Mouse (Mus musculus): ENCODE measurements around the gene Olfr744. TPM values are rescaled to one million over a fixed set of nuclear protein-coding genes. Genes with fewer than 3 reads are reported as not detected.
"Not testable (repeated sequence)": the region's sequence is repeated elsewhere in the genome, so short reads cannot be mapped to it uniquely, and the experiment has no call there.

Gene Olfr744
- total RNA-seq (2022), result not detected

GRCm38 (mm10) chr14:50614579-50614978 is at the start of gene Olfr744:
Gene Olfr744 (plus strand): TSS chr14:50614879.
- DNase-seq (ENCODE audit: low spot score in 2 of 2), result no peak

- DNase-seq (ENCODE audit: low spot score in 2 of 2), result not testable (repeated sequence)
These were observed 41.6 kb upstream of the Olfr744 start for GRCm38 (mm10) chr14:50573056-50573455.

GRCm38 (mm10) chr14:50639088-50639487 is 24.4 kb downstream of the Olfr744 start, which contains the start of gene Olfr745:
Gene Olfr745 (plus strand): TSS chr14:50639388.
- no peak for DNase-seq (ENCODE audit: low spot score in 2 of 2)

GRCm38 (mm10) chr14:50646783-50647182 is 32.1 kb downstream of the Olfr744 start, which contains the start of gene Olfr746:
Gene Olfr746 (plus strand): TSS chr14:50647083.
- DNase-seq (ENCODE audit: low spot score in 2 of 2), result no peak

Other genes with a start within 250 kb of the Olfr744 start
- gene Olfr736, start 233.7 kb upstream of the Olfr744 start, total RNA-seq (2022), result not detected
- not detected for gene Olfr738, start 207.3 kb upstream of the Olfr744 start, total RNA-seq (2022)
- gene Olfr739, start 196.3 kb upstream of the Olfr744 start, total RNA-seq (2022), result not detected
- gene Olfr740, start 169.3 kb upstream of the Olfr744 start, total RNA-seq (2022), result not detected
- not detected for gene Olfr741, start 142.1 kb upstream of the Olfr744 start, total RNA-seq (2022)
- gene Olfr742, start 111.3 kb upstream of the Olfr744 start, total RNA-seq (2022), result not detected
- gene Olfr743, start 93.0 kb upstream of the Olfr744 start, total RNA-seq (2022), result not detected
- gene Olfr745, start 24.5 kb downstream of the Olfr744 start, total RNA-seq (2022), result not detected
- not detected for gene Olfr746, start 32.2 kb downstream of the Olfr744 start, total RNA-seq (2022)
- gene Olfr747, start 78.3 kb downstream of the Olfr744 start, total RNA-seq (2022), result not detected
- gene Olfr748, start 92.5 kb downstream of the Olfr744 start, total RNA-seq (2022), result not detected
- not detected for gene Olfr749, start 130.2 kb downstream of the Olfr744 start, total RNA-seq (2022)
- 1 to 10 TPM; 3.7 to 6.8 (median 5.7) TPM for gene Ttc5, start 170.6 kb downstream of the Olfr744 start, total RNA-seq (2022)
- not detected for gene Ccnb1ip1, start 192.9 kb downstream of the Olfr744 start, total RNA-seq (2022)
- 10 to 100 TPM in 1 of 4 experiments, 1 to 10 TPM in 3; 7.9 to 10.2 (median 8.3) TPM for gene Parp2, start 193.0 kb downstream of the Olfr744 start, total RNA-seq (2022)